Mouse (Mus musculus) brown adipose tissue, adult 24 weeks (tissue): ENCODE data around the gene L3mbtl4. TPM values are rescaled to one million over a fixed set of nuclear protein-coding genes. Genes with fewer than 3 reads are reported as not detected.

Experiments used
- H3K27ac ChIP-seq: fragments of 200-500 bp; replicated peaks from 2 replicates; pipeline ENCODE4 v1.5.1; 2012; ENCODE audit warnings: low read depth, mild to moderate bottlenecking, low read length
- H3K4me1 ChIP-seq: fragments of 200-500 bp; 2 replicates; pipeline ENCODE4 v1.6.1; 2012; ENCODE audit warnings: low read length, mixed read lengths; ENCODE audit not compliant: control insufficient read depth, insufficient read depth, insufficient read length
- H3K4me3 ChIP-seq: fragments of 200-500 bp; 2 replicates; pipeline ENCODE4 v1.5.1; 2012; ENCODE audit warnings: low read depth, mild to moderate bottlenecking, low read length, moderate library complexity; ENCODE audit not compliant: insufficient read depth
- polyA plus RNA-seq: library from polyadenylated mRNA; stranded (reverse); fragments of >200 nt; gene quantifications from 2 replicates; pipeline ENCODE4 v1.2.4, GENCODE M21; 2012; ENCODE audit not compliant: missing spikeins, insufficient read depth, insufficient read length

The L3mbtl4 gene
- polyA plus RNA-seq, 1 experiment, result not detected

DNA sequence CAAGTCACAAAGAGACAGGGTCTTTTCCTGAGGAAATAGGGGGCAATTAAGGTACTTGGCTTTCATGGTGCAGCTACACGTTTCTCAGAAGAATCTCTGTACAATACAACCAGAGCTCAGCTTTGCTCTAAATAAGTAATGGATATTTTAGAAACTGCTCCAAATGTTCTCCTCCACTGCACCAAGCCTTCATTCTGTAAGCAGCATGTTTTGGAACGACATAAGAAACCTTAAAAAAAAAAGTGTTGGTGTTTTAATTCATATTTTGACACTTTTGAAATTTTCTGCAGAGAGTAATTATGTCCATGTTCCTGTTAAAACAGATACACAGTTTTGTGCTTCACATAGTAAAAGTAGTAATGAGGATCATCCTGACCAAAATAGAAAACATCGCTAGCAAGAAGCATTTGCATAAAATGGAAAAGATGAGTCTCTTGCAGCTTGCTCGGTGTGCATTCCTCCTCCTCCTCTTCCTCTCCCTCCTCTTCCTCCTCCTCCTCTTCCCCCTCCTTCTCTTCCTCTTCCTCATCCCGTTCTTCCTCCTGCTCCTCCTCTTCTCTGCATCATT is 369.0 kb downstream of the L3mbtl4 start:
- H3K4me3 ChIP-seq, result no peak overlapping the region
- H3K4me1 ChIP-seq, result no peaks in the 10 kb centered on the region
- no peak overlapping the region for H3K27ac ChIP-seq

DNA sequence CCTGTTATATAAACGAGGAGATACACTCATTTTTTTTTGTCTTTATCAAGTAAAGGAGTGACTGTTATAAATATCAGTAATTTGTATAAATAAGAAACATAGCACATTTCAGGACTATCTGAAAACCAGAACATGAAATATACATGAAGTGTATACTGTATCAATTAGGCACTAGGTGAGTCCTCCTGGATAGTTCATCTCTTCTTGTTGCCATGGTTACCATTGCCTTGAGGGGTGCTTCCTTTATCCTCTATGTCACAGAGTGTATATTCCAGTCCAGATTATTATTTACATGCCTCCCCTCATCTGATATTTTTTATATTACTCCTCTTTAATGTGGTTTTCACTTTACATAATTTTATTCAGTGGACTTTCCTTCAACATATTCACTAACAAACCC is 392.9 kb downstream of the L3mbtl4 start:
- Histone ChIP-seq H3K4me1 (no peaks in the 10 kb centered on the region), H3K27ac (no peak overlapping the region), H3K4me3 (no peak overlapping the region)

GRCm38 (mm10) chr17:68672088-68672504 is 398.5 kb downstream of the L3mbtl4 start:
- Histone ChIP-seq H3K27ac (no peak overlapping the region), H3K4me1 (no peaks in the 10 kb centered on the region), H3K4me3 (no peak overlapping the region)

GRCm38 (mm10) chr17:68710701-68711100 is 437.1 kb downstream of the L3mbtl4 start:
- Histone ChIP-seq H3K4me3 (no peak overlapping the region), H3K27ac (no peak overlapping the region)

DNA sequence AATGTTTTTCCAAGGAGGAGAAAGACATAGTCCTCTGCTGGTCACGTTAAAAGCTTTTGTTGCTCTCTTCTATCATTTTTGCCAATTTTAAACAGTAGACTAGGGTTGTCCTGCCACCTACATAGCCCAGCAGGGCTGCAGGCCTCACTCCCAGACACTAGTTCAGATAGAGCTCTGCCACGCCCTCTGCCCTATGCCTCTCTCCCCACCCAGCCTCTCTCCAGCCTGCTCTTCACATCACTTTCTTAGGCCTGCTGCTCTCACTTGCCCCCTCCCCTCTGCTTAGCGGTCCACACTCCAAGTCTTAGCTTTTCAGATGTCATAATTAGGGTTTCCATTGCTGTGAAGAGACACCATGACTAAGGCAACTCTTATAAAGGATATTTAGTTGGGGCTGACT is 437.8 kb downstream of the L3mbtl4 start:
- H3K27ac ChIP-seq, result no peak overlapping the region
- H3K4me1 ChIP-seq, result no peaks in the 10 kb centered on the region
- no peak overlapping the region for H3K4me3 ChIP-seq

More at GRCm38 (mm10) chr17:68710701-68711100, 437.1 kb downstream of the L3mbtl4 start:
- no peaks in the 10 kb centered on the region for H3K4me1 ChIP-seq

DNA sequence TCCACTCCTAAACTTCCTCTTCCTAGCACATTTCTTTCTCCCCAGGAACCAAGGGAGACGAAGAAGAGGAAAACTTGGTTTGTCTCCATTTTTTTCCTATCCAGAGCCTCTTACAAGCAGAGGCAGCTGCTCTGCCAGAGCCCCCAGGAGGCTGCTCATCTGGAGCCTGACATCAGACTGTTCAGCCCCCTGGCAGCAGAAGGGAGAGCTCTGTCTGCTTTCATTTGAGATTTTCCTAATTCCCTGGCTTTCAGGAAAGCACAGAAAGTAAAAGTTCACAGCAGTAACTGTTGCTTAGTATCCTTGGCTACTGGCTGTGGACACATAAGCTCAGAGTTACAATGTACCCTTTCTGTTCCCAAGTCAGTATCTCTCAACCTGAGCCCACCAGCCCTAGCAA is 474.7 kb downstream of the L3mbtl4 start:
- no peak overlapping the region for H3K4me3 ChIP-seq
- H3K4me1 ChIP-seq, result no peaks in the 10 kb centered on the region
- H3K27ac ChIP-seq, result no peak overlapping the region

DNA sequence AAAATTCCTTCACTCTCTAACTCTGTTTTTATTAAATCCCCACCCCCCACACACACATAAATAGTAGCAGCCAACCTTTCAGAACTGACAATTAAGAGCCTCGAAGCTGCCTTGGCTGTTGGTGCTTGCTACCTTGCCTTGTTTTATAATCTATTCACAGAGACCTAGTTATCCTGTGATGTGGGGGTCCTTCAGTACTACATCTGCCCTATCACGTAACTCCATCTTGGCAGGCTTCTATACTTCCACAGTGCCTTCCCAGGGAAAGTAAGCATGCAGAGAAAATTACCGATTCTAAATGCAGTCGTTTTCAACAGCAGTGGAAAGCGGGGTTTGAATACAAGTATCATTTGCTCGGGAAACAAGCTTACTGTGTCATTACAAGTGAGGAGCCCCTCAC is 476.9 kb downstream of the L3mbtl4 start:
- Histone ChIP-seq H3K4me3 (no peak overlapping the region), H3K27ac (no peak overlapping the region), H3K4me1 (no peaks in the 10 kb centered on the region)

DNA sequence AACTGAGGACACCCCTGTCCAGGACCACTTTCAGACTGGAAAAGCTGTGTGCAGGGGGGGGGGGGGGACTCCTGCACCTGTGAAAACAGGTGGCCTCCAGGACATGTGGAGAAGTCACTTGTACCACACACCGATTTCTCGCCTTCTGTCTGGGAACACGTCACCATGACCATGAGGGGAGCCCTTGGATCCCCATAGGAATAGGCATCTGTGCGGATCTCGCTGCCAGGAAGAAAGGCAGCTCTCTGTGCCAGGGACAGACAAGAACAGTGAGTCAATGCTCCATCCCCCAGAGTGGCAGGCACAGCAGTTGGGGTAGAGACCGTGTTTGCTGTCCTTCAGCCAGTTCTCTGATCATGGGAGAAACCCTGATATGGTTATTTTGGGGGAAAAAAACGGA is 479.5 kb downstream of the L3mbtl4 start:
- Histone ChIP-seq H3K27ac (no peak overlapping the region), H3K4me3 (no peak overlapping the region), H3K4me1 (no peaks in the 10 kb centered on the region)

- no peaks in the 10 kb centered on the region for H3K4me1 ChIP-seq
- no peak overlapping the region for H3K4me3 ChIP-seq
- H3K27ac ChIP-seq, result no peak overlapping the region
Measured at GRCm38 (mm10) chr17:68754789-68755188, 481.2 kb downstream of the L3mbtl4 start.

- no peaks in the 10 kb centered on the region for H3K4me1 ChIP-seq
- no peak overlapping the region for H3K27ac ChIP-seq
- H3K4me3 ChIP-seq, result no peak overlapping the region
Measured at GRCm38 (mm10) chr17:68758428-68758827, 484.8 kb downstream of the L3mbtl4 start.

DNA sequence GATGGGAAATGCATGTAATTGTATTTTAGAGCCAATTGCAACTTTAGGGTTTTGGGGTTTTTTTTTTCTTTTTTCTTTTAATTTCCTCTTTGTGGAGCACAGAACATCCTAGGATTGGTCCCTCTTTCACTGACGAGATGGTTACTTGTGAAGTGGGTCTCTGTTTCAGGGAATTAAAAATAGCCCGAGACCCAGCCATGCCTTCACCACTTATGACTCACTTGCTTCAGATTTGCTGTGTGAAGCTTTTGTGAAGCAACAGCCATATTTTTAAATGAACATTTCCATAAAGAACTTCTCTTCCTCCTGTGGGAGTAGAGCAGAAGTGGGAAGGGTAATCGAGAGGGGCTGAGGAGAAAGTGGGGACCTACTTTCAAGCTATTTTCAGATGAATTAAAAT is 485.3 kb downstream of the L3mbtl4 start:
- no peak overlapping the region for H3K27ac ChIP-seq
- H3K4me3 ChIP-seq, result no peak overlapping the region
- H3K4me1 ChIP-seq, result no peaks in the 10 kb centered on the region

- Histone ChIP-seq H3K27ac (no peak overlapping the region), H3K4me1 (no peaks in the 10 kb centered on the region), H3K4me3 (no peak overlapping the region)
Measured at GRCm38 (mm10) chr17:68759978-68760377, 486.4 kb downstream of the L3mbtl4 start.

DNA sequence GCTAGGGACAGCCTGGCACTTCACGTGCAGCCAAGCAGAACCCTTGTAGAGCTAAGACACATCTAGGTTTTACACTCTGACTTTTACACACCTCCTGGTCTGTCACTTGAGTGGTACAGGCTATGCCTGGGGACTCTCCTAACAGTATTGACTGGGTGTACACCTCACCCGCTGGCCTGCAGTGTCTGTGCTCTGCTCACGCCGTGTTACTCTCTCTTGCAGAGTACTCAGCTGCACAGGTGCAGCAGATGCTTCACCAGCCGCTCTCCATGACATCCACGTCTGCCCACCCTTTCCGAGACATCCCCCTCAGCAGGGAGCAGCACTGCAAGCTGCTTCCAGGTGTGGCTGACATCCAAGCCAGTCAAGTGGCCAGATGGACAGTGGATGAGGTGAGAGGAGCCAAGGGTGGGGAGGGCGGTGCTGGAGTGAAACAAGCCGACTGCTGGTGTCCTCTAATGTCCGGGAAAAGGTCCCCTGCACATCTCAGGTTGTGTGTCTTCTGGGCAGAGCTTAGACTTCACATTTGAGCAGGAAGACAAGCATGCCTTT is 490.8 kb downstream of the L3mbtl4 start:
- H3K4me3 ChIP-seq, result no peak overlapping the region
- H3K4me1 ChIP-seq, result no peaks in the 10 kb centered on the region
- H3K27ac ChIP-seq, result no peak overlapping the region

GRCm38 (mm10) chr17:68769561-68769960 is 496.0 kb downstream of the L3mbtl4 start:
- Histone ChIP-seq H3K27ac (no peak overlapping the region), H3K4me3 (no peak overlapping the region), H3K4me1 (no peaks in the 10 kb centered on the region)

GRCm38 (mm10) chr17:68771046-68771750 is 497.6 kb downstream of the L3mbtl4 start:
- no peak overlapping the region for H3K4me3 ChIP-seq
- no peak overlapping the region for H3K27ac ChIP-seq
- no peaks in the 10 kb centered on the region for H3K4me1 ChIP-seq

- Histone ChIP-seq H3K4me3 (no peak overlapping the region), H3K4me1 (no peaks in the 10 kb centered on the region), H3K27ac (no peak overlapping the region)
Measured at GRCm38 (mm10) chr17:68793741-68794140, 520.1 kb downstream of the L3mbtl4 start.
